Mouse (Mus musculus): ENCODE results near the gene Samd4b.
"Not testable (repeated sequence)": the region's sequence is repeated elsewhere in the genome, so short reads cannot be mapped to it uniquely, and the experiment has no call there.

Gene Samd4b

GRCm38 (mm10) chr7:28558486-28558885 is 39.5 kb downstream of the Samd4b start:
- DNase-seq = no peak

GRCm38 (mm10) chr7:28557708-28558107 is 40.2 kb downstream of the Samd4b start:
- DNase-seq = peak; percentile 90

GRCm38 (mm10) chr7:28557069-28557468 is 40.9 kb downstream of the Samd4b start:
- peak; percentile 32 for DNase-seq

GRCm38 (mm10) chr7:28555939-28556535 is 41.9 kb downstream of the Samd4b start:
- DNase-seq = no peak

GRCm38 (mm10) chr7:28553076-28553475 is 44.9 kb downstream of the Samd4b start:
- DNase-seq = no peak

GRCm38 (mm10) chr7:28547628-28548027 is 50.3 kb downstream of the Samd4b start:
- no peak for DNase-seq

- DNase-seq = no peak
Measured at GRCm38 (mm10) chr7:28547154-28547553, 50.8 kb downstream of the Samd4b start, which contains the start of gene Nccrp1. Nccrp1 (minus strand) TSS chr7:28547254.

GRCm38 (mm10) chr7:28546649-28547048 is 51.3 kb downstream of the Samd4b start:
- DNase-seq = no peak

- DNase-seq = no peak
Measured at GRCm38 (mm10) chr7:28545891-28546210, 52.1 kb downstream of the Samd4b start.

- DNase-seq = no peak
Measured at GRCm38 (mm10) chr7:28545048-28545890, 52.7 kb downstream of the Samd4b start.

GRCm38 (mm10) chr7:28544051-28544601 is 53.8 kb downstream of the Samd4b start:
- DNase-seq = no peak

GRCm38 (mm10) chr7:28540526-28540925 is 57.4 kb downstream of the Samd4b start, which contains the start of gene Sycn:
Sycn (plus strand) TSS chr7:28540885.
- no peak for DNase-seq

- not testable (repeated sequence) for DNase-seq
Measured at GRCm38 (mm10) chr7:28538886-28539285, 59.1 kb downstream of the Samd4b start.

- no peak for DNase-seq
Measured at GRCm38 (mm10) chr7:28532005-28532404, 65.9 kb downstream of the Samd4b start.

GRCm38 (mm10) chr7:28527922-28528719 is 69.8 kb downstream of the Samd4b start:
- peak; percentile 91 for DNase-seq

- not testable (repeated sequence) for DNase-seq
Measured at GRCm38 (mm10) chr7:28522536-28522935, 75.4 kb downstream of the Samd4b start, which contains the start of gene Ifnl3. Ifnl3 (plus strand) TSS chr7:28522836.

- DNase-seq = no peak
Measured at GRCm38 (mm10) chr7:28511441-28511840, 86.5 kb downstream of the Samd4b start.

- not testable (repeated sequence) for DNase-seq
Measured at GRCm38 (mm10) chr7:28510405-28510974, 87.5 kb downstream of the Samd4b start, which contains the start of gene Ifnl2. Ifnl2 (minus strand) TSS chr7:28510455.

- not testable (repeated sequence) for DNase-seq
Measured at GRCm38 (mm10) chr7:28509121-28509520, 88.8 kb downstream of the Samd4b start.

- DNase-seq = no peak
Measured at GRCm38 (mm10) chr7:28505585-28505984, 92.4 kb downstream of the Samd4b start.

- no peak for DNase-seq
Measured at GRCm38 (mm10) chr7:28495426-28495825, 102.5 kb downstream of the Samd4b start.

GRCm38 (mm10) chr7:28492310-28492709 is 105.6 kb downstream of the Samd4b start:
- no peak for DNase-seq

- peak; percentile 9 for DNase-seq
Measured at GRCm38 (mm10) chr7:28490903-28491302, 107.0 kb downstream of the Samd4b start.

All from thymus, postnatal 25 days (tissue).